Mouse (Mus musculus): Measurements from ENCODE around the gene Tsc22d2.

The Tsc22d2 gene

GRCm38 (mm10) chr3:58515947-58516601 is 101.6 kb downstream of the Tsc22d2 start:
- DNase-seq (ENCODE audit: low spot score in 2 of 2), result no peak

All from heart, adult 9 months (tissue).